In genomic region chr5:71037352-71037751, GRCm38 (mm10) we compare ENCODE assay signal across 31 mouse cellular contexts. TPM values are rescaled to one million over a fixed set of nuclear protein-coding genes. Genes with fewer than 3 reads are reported as not detected.
DNase-seq lines count a peak whose midpoint lies in the region; ATAC-seq and TF ChIP-seq lines count a peak whose summit lies in the region.
"Had no signal": no experiment of that assay in that cellular context is flagged by ENCODE, and none has a peak within 500 bp of the region (broad histone marks: within the 10 kb centered on the region; RNA-seq: fewer than 3 reads in every experiment).

No protein-coding gene starts in this region.

- TF ChIP-seq CTCF in lung, embryonic 14.5 days (IDR thresholded peaks at IDR 0.05; ENCODE audit: low read depth), result no peak

- no peak overlapping the region for H3K4me3 ChIP-seq in lung, embryonic 14.5 days (ENCODE audit: low read depth, low read length)
- H3K4me3 ChIP-seq: embryonic facial prominence, embryonic 12.5 days; embryonic facial prominence, embryonic 15.5 days; heart, adult 2 months; heart, embryonic 10.5 days; heart, embryonic 13.5 days had no signal

- no peak for ATAC-seq in lung, embryonic 14.5 days (ENCODE audit: insufficient read depth)
- ATAC-seq: CD4-positive, CD25-positive, alpha-beta regulatory T cell, adult 4 months; forebrain, embryonic 14.5 days; forebrain, postnatal 0 days; hindbrain, postnatal 0 days; inflammation-experienced regulatory T-cells, adult 6 months; intestine, embryonic 16.5 days had no signal

- no peaks in the 10 kb centered on the region for H3K9me3 ChIP-seq in lung, embryonic 14.5 days (ENCODE audit: low read depth, low read length)
- H3K9me3 ChIP-seq: embryonic facial prominence, embryonic 12.5 days; embryonic facial prominence, embryonic 15.5 days; heart, embryonic 10.5 days; heart, embryonic 13.5 days had no signal

- H3K27ac ChIP-seq in lung, embryonic 14.5 days (ENCODE audit: low read depth), result no peak overlapping the region
- H3K27ac ChIP-seq: embryonic facial prominence, embryonic 12.5 days; embryonic facial prominence, embryonic 15.5 days; heart, adult 2 months; heart, embryonic 10.5 days; heart, embryonic 13.5 days; hindbrain, embryonic 14.5 days; hindbrain, postnatal 0 days had no signal

- H3K4me1 ChIP-seq in lung, embryonic 14.5 days (ENCODE audit: insufficient read depth), result no peaks in the 10 kb centered on the region
- H3K4me1 ChIP-seq: embryonic facial prominence, embryonic 12.5 days; embryonic facial prominence, embryonic 15.5 days; heart, embryonic 10.5 days; heart, embryonic 13.5 days had no signal

- H3K9ac ChIP-seq in lung, embryonic 14.5 days, result no peak overlapping the region
- H3K9ac ChIP-seq: embryonic facial prominence, embryonic 12.5 days; embryonic facial prominence, embryonic 15.5 days; forebrain, postnatal 0 days; heart, embryonic 13.5 days; hindbrain, embryonic 14.5 days had no signal

- 62% methylated on average over 3 of the region's 3 CpGs for WGBS in lung, embryonic 14.5 days

- H3K36me3 ChIP-seq in lung, embryonic 14.5 days (ENCODE audit: insufficient read depth), result no peaks in the 10 kb centered on the region
- H3K36me3 ChIP-seq: embryonic facial prominence, embryonic 12.5 days; embryonic facial prominence, embryonic 15.5 days; heart, embryonic 10.5 days; heart, embryonic 13.5 days had no signal

- DNase-seq in adrenal gland, postnatal 10 days, result peak; percentile 62
- no peak for DNase-seq in adrenal gland, adult 18-20 months (ENCODE audit: low spot score in 2 of 2)
- DNase-seq in lung, embryonic 14.5 days, result peak; percentile 26
- DNase-seq in lung, postnatal 36 days, result no peak
- peak; percentile 19 for DNase-seq in adipocyte (ENCODE audit: low spot score)
- DNase-seq in adrenal gland, postnatal 14 days, result peak; percentile 45
- no peak for DNase-seq in thymus, postnatal 14 days
- DNase-seq: cerebellum, adult 11 months; cerebellum, adult 2 months; cerebellum, adult 9-11 months; cerebellum, postnatal 25 days; forebrain, postnatal 0 days; gastrocnemius, postnatal 10 days; gastrocnemius, postnatal 36 days; heart, adult 2 months; heart, postnatal 14 days; heart, postnatal 4 days had no signal

- no peak overlapping the region for H3K4me2 ChIP-seq in lung, embryonic 14.5 days
- H3K4me2 ChIP-seq: embryonic facial prominence, embryonic 12.5 days; embryonic facial prominence, embryonic 15.5 days; heart, embryonic 13.5 days; hindbrain, embryonic 14.5 days had no signal

- H3K27me3 ChIP-seq in lung, embryonic 14.5 days (ENCODE audit: insufficient read depth, low read length), result no peaks in the 10 kb centered on the region
- H3K27me3 ChIP-seq: embryonic facial prominence, embryonic 12.5 days; embryonic facial prominence, embryonic 15.5 days; heart, embryonic 13.5 days had no signal

RNA-seq across cellular contexts. Expression of gene Gabra2, which starts 58.3 kb away (rescaled TPM):
- under 1 TPM in 1 of 2 experiments, not detected in 1; 0.09 TPM for total RNA-seq in adrenal gland, postnatal 10 days (2021)
- under 1 TPM in 1 of 2 experiments, not detected in 1; 0.32 TPM for total RNA-seq in adrenal gland, adult 18-20 months (2021)
- 0.12 and 0.23 TPM in 2 replicates for polyA plus RNA-seq in lung, embryonic 14.5 days (2014; fragmentation: Nextera tagmentation; extraction: Ambion mirVana)
- 0.07 and 0.19 TPM in 2 replicates for total RNA-seq in adrenal gland, postnatal 14 days (2021)
- total RNA-seq: common myeloid progenitor, adult 5-6 weeks; granulocyte monocyte progenitor cell, adult 5-6 weeks; heart, postnatal 14 days; heart, postnatal 4 days; MEL had no signal
- polyA plus RNA-seq: C2C12; CD4-positive, CD25-positive, alpha-beta regulatory T cell, adult 4 months had no signal

Comparison
In these comparisons a context has a peak if more than half of its experiments do, and no peak if none do; other contexts are left out.
1. DNase-seq: peak in adrenal gland, postnatal 10 days (single experiment), lung, embryonic 14.5 days (single experiment), adipocyte (single experiment) and adrenal gland, postnatal 14 days (single experiment); none in adrenal gland, adult 18-20 months (0 of 2), lung, postnatal 36 days (single experiment) and thymus, postnatal 14 days (single experiment).